Mouse (Mus musculus): ENCODE measurements around the gene Tmem132d.

DNA sequence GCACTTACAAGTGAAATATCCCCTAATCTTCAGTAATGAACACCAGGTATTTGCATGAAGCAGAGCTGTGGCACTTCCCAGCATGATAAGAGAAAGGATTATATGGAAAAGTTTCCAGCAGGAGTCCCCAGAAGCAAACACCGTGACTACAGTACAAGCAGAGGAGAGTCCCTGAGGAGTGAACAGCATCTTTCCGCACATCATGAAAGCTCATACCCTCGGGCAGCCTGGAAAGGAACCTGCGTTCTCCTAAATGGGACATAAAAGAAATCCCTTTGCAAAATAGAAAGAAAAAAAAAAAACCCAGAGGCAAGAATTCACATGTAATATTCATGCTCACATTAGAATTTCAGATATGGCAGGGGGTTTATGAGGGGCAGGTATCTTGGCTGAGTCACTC, 238.8 kb downstream of the Tmem132d start:
- TF ChIP-seq CTCF (IDR thresholded peaks at IDR 0.05; ENCODE audit: borderline replicate concordance, extremely low read depth, insufficient read depth, insufficient read length), result no peak
- no peak for TF ChIP-seq POLR2A (IDR thresholded peaks at IDR 0.05; ENCODE audit: borderline replicate concordance, extremely low read depth, insufficient read depth, insufficient read length, poor library complexity, severe bottlenecking)
